Mouse (Mus musculus): Measurements from ENCODE around the gene Cntnap1. TPM values are rescaled to one million over a fixed set of nuclear protein-coding genes. Genes with fewer than 3 reads are reported as not detected.

Gene Cntnap1
- polyA plus RNA-seq, 1 experiment from 2014 or later: 1.0 TPM

- Histone ChIP-seq H3K4me2 (peak overlapping the region; percentile 71), H3K4me1 (ENCODE audit: insufficient read depth) (peaks cover 21% of the 10 kb centered on the region), H3K27me3 (ENCODE audit: insufficient read depth, low read length) (peaks cover 47% of the 10 kb centered on the region), H3K36me3 (ENCODE audit: insufficient read depth) (peaks cover 15% of the 10 kb centered on the region), H3K9me3 (ENCODE audit: low read depth, low read length) (no peaks in the 10 kb centered on the region), H3K4me3 (ENCODE audit: low read depth, low read length) (peak overlapping the region; percentile 48), H3K9ac (peak overlapping the region; percentile 51), H3K27ac (ENCODE audit: low read depth) (peak overlapping the region; percentile 90)
- TF ChIP-seq CTCF (IDR thresholded peaks at IDR 0.05; ENCODE audit: low read depth): no peak
- peak; percentile 93 for DNase-seq
- peak; percentile 68 for ATAC-seq (ENCODE audit: insufficient read depth)
- under 1% methylated on average over 31 of the region's 31 CpGs for WGBS
These were observed 1.6 kb downstream of the Cntnap1 start for GRCm38 (mm10) chr11:101171721-101172433.

DNA sequence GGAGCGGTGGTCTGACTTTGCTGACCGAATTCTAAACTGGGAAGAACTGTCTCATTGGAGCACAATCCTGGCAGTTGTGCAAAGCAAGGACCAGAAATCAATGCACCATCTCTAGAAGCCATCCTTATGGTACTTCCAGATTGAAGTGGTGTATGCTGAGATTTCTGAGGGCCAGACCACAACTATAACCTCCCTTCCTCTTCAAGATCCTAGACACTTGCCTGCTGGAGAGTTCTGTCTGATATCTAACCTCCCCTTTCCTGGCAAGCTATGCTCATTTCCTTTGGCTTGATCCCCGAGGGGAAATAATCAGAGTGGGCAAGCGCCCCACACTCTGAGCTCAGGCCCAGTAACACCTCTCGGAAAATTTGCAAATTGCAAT lies 2.1 kb downstream of the Cntnap1 start:
- H3K4me1 ChIP-seq (ENCODE audit: insufficient read depth): peaks cover 25% of the 10 kb centered on the region
- H3K27ac ChIP-seq (ENCODE audit: low read depth): peak overlapping the region; percentile 90
- peaks cover 9% of the 10 kb centered on the region for H3K36me3 ChIP-seq (ENCODE audit: insufficient read depth)
- peak; percentile 26 for DNase-seq
- no peak for ATAC-seq (ENCODE audit: insufficient read depth)
- TF ChIP-seq CTCF (IDR thresholded peaks at IDR 0.05; ENCODE audit: low read depth): no peak
- peaks cover 47% of the 10 kb centered on the region for H3K27me3 ChIP-seq (ENCODE audit: insufficient read depth, low read length)
- peak overlapping the region; percentile 48 for H3K4me3 ChIP-seq (ENCODE audit: low read depth, low read length)
- H3K4me2 ChIP-seq: peak overlapping the region; percentile 71
- WGBS: 14% methylated on average over 5 of the region's 5 CpGs
- H3K9ac ChIP-seq: peak overlapping the region; percentile 51
- no peaks in the 10 kb centered on the region for H3K9me3 ChIP-seq (ENCODE audit: low read depth, low read length)

DNA sequence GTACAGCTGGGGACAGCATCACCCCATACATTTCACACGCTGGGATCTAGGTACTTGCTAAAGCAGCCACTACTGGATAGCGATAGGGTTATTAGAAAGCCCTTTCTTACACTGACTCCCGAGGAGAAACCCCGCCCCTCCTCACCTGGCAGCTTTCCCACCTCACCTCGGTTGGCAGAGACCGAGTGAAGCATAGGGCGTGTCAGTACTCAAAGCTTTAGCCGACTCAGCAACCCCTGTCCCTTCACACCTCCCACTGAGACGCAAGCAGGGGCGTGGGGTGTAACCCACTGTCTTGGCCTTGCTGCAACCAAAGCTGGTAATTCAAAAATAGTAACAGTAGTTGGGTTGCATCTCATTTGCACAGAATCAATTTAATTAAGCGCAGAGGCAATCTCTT lies 2.8 kb downstream of the Cntnap1 start:
- peak overlapping the region; percentile 73; the same call in 1 of the 2 replicates for H3K27ac ChIP-seq (ENCODE audit: low read depth)
- H3K36me3 ChIP-seq (ENCODE audit: insufficient read depth): peaks cover 2% of the 10 kb centered on the region
- TF ChIP-seq CTCF (IDR thresholded peaks at IDR 0.05; ENCODE audit: low read depth): no peak
- H3K27me3 ChIP-seq (ENCODE audit: insufficient read depth, low read length): peaks cover 47% of the 10 kb centered on the region
- H3K4me1 ChIP-seq (ENCODE audit: insufficient read depth): peaks cover 25% of the 10 kb centered on the region
- ATAC-seq (ENCODE audit: insufficient read depth) (no peak), DNase-seq (peak; percentile 59)
- peak overlapping the region; percentile 34 for H3K4me3 ChIP-seq (ENCODE audit: low read depth, low read length)
- H3K9ac ChIP-seq: no peak overlapping the region
- no peaks in the 10 kb centered on the region for H3K9me3 ChIP-seq (ENCODE audit: low read depth, low read length)
- H3K4me2 ChIP-seq: peak overlapping the region; percentile 71
- 7% methylated on average over 11 of the region's 11 CpGs for WGBS

- Histone ChIP-seq H3K4me1 (ENCODE audit: insufficient read depth) (peaks cover 25% of the 10 kb centered on the region), H3K4me2 (peak overlapping the region; percentile 71), H3K9me3 (ENCODE audit: low read depth, low read length) (no peaks in the 10 kb centered on the region), H3K36me3 (ENCODE audit: insufficient read depth) (no peaks in the 10 kb centered on the region), H3K9ac (peak overlapping the region; percentile 42), H3K27ac (ENCODE audit: low read depth) (peak overlapping the region; percentile 73; the same call in 1 of the 2 replicates), H3K4me3 (ENCODE audit: low read depth, low read length) (peak overlapping the region; percentile 34), H3K27me3 (ENCODE audit: insufficient read depth, low read length) (peaks cover 49% of the 10 kb centered on the region)
- DNase-seq (peak; percentile 93), ATAC-seq (ENCODE audit: insufficient read depth) (peak; percentile 60)
- TF ChIP-seq CTCF (IDR thresholded peaks at IDR 0.05; ENCODE audit: low read depth): peak; percentile 96
- 1% methylated on average over 61 of the region's 61 CpGs for WGBS
These were observed 3.5 kb downstream of the Cntnap1 start for GRCm38 (mm10) chr11:101173631-101174388.

GRCm38 (mm10) chr11:101174389-101174745 lies 4.0 kb downstream of the Cntnap1 start:
- no peak for TF ChIP-seq CTCF (IDR thresholded peaks at IDR 0.05; ENCODE audit: low read depth)
- Histone ChIP-seq H3K36me3 (ENCODE audit: insufficient read depth) (no peaks in the 10 kb centered on the region), H3K4me1 (ENCODE audit: insufficient read depth) (peaks cover 22% of the 10 kb centered on the region), H3K4me2 (peak overlapping the region; percentile 71), H3K9ac (peak overlapping the region; percentile 39), H3K27ac (ENCODE audit: low read depth) (no peak overlapping the region), H3K27me3 (ENCODE audit: insufficient read depth, low read length) (peaks cover 51% of the 10 kb centered on the region), H3K9me3 (ENCODE audit: low read depth, low read length) (no peaks in the 10 kb centered on the region), H3K4me3 (ENCODE audit: low read depth, low read length) (peak overlapping the region; percentile 34)
- DNase-seq (no peak), ATAC-seq (ENCODE audit: insufficient read depth) (no peak)
- WGBS: 45% methylated on average over 9 of the region's 9 CpGs

- DNase-seq (peak; percentile 73), ATAC-seq (ENCODE audit: insufficient read depth) (no peak)
- Histone ChIP-seq H3K9me3 (ENCODE audit: low read depth, low read length) (no peaks in the 10 kb centered on the region), H3K27ac (ENCODE audit: low read depth) (no peak within 1 kb of the TSS), H3K4me1 (ENCODE audit: insufficient read depth) (peaks cover 20% of the 10 kb centered on the region), H3K9ac (peak within 1 kb of the TSS; percentile 39), H3K36me3 (ENCODE audit: insufficient read depth) (no peaks in the 10 kb centered on the region), H3K4me3 (ENCODE audit: low read depth, low read length) (peak within 1 kb of the TSS; percentile 34), H3K4me2 (peak within 1 kb of the TSS; percentile 71), H3K27me3 (ENCODE audit: insufficient read depth, low read length) (peaks cover 51% of the 10 kb centered on the region)
- WGBS: 22% methylated on average over 14 of the region's 14 CpGs
- peak; percentile 59 for TF ChIP-seq CTCF (IDR thresholded peaks at IDR 0.05; ENCODE audit: low read depth)
These were observed 4.7 kb downstream of the Cntnap1 start, which contains the start of gene Ccr10 for GRCm38 (mm10) chr11:101174851-101175628. Gene Ccr10 (minus strand): TSS chr11:101175443.

All from lung, embryonic 14.5 days (tissue).